Mouse (Mus musculus): ENCODE data around the gene Fam163a.

GRCm38 (mm10) chr1:156041451-156042241 is 163.2 kb downstream of the Fam163a start:
- TF ChIP-seq CTCF (IDR thresholded peaks at IDR 0.05; ENCODE audit: low read depth, low read length) (no peak), POLR2A (IDR thresholded peaks at IDR 0.05; ENCODE audit: extremely low read depth, insufficient read depth, low read length) (no peak)
